Mouse (Mus musculus): ENCODE data around the gene Rmi2.

The Rmi2 gene

DNA sequence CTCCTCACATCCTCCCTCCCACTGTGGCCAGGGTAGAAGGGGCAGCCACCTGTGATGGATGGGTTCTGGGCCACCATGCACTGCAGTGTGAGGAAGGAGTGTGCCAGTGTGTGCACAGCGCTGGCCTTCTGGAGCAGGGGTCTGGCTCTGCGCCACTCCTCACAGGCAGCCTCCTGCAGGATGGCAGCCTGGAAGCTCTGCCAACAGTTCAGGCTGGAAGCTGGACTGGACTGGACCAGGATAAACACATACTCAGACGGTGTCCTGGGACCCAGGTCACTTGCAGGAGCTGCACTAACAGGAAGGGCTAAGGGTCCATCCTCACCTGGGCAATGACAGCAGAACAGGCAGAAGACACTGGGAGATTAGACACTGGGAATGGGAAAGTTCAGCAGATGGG lies 98.5 kb downstream of the Rmi2 start:
- DNase-seq = no peak

DNA sequence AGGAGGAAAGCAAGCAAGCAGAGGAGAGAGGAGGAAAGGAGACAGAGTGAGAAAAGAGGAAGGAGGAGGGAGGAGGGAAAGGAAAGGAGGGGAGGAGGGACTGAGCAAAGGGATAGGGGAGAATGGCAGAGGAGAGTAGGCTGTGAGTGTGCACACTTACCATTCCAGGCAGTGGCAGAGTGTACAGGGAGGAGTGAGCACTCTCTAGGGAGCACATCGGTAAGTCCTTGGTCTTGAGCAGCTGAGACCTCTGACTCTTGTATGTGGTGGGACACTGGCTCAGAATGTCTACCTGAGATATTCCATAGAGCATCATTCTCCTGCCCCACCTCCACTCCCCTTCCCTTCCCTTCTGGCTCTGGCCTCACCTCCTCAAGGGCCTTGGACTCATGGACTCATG lies 99.2 kb downstream of the Rmi2 start:
- no peak for DNase-seq

DNA sequence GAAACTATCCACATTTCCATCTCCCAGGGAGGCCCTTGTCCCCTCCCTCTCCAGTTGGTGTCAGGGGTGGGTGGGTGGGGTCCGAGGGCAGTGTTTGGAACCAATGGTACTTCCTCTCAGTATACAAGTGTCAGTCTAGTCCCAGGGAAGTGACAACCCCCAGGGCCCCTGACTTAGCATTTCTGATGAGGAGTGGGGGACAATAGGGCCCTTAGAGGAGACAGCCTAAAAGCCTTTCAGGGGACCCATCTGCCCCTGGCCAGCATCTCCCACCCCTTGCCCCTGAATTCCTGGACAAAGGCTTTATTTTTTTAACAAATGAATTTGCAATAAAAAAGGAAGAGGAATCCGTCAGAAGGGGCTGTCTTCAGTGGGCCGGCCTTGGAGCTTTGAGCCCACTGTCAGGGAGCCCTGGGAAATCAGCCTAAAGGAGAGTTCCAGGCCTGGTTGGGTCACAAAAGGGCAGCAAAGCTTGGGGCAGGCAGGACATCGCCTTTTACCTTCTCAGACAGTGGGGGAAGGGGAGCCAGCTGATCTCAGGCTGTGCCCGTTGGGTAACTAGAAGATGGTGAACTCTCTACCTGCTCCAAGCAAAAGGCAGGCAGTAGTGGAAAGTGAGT lies 102.0 kb downstream of the Rmi2 start:
- DNase-seq = no peak

DNA sequence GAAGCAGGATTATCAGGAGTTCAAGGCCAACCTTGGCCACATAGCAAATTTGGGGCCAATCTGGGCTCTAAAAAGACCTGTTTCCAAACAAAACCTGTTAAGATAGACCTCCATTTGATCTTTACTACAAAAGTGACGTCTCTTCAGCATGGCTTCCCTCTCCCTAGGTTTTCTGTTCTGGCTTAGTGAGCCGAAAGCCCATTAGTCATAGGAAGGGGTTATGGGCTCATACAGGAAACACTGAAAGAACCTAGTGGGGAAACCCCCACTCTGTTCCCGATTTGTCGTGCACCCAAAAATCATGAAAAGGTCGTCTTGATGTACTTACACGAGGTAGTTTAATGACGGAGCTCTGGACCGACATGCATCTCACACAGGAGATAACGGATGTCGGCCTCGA lies 102.6 kb downstream of the Rmi2 start:
- no peak for DNase-seq

DNA sequence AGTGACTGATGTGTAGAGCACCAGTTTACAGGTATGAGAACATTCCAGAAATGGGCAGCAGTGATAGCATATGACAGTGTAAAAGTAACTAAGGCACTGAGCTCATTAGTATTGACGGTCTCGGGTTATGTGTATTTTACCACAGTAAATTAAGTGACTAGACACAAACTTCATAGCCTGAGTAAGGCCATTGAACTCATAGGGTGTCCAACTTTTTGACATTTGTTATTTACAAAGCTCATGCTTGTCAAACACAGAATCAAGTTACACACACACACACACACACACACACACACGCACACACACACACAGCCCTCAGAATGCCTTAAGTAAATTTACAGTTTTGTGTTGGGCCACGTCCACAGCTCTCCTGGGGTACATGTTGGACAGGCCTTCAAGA lies 105.1 kb downstream of the Rmi2 start:
- DNase-seq = no peak

DNA sequence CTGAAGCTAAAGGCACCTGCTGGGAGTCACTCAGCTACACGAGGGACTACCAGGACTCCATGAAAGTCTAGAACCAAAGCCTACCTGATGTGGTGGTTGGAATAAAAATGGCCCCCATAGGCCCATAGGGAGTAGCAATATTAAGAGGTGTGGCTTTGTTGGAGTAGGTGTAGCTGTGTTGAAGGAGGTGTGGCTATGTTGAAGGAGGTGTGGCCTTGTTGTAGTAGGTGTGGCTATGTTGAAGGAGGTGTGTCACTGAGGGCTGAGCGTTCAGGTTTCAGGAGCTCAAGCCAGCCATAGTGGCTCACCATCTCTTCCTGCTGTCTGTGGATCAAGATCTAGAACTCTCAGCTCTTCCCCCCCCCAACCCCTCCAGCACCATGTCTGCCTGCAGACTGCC lies 105.8 kb downstream of the Rmi2 start:
- DNase-seq = no peak
